Mouse (Mus musculus): ENCODE measurements at regions not wholly inside any gene's neighbourhood (a gene's known extent, or its start where the extent isn't known, plus 50 kb on each side); places are given as distances from the start of the nearest gene placed in this dataset.
A peak's percentile ranks its signal among the peaks of the same experiment; 100 is the strongest.

DNA sequence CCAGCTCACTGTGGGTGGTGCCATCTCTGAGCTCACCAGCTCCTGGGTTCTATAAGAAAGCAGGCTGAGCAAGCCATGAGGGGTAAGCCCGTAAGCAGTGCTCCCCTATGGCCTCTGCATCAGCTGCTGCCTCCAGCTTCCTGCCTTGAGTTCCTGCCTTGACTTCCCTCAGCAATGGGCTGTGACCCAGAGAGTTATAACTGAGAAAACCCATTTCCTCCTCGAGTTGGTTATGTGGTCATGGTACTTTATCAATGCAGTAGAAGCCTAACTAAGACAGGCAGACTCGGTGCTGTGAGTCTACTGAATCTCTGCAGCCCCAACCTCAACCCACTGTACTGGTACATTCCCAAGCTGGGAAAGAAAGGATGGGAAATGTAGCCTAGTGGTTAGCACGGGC is 162.2 kb upstream of the Ubl3 start:
- Histone ChIP-seq H3K36me3 (ENCODE audit: insufficient read depth, low read length) (no peaks in the 10 kb centered on the region), H3K4me2 (ENCODE audit: low read length) (no peak overlapping the region), H3K4me1 (replicated peaks; ENCODE audit: insufficient read depth, low read length) (no peaks in the 10 kb centered on the region), H3K27ac (no peak overlapping the region), H3K27me3 (ENCODE audit: insufficient read depth, low read length) (no peaks in the 10 kb centered on the region), H3K4me3 (replicated peaks; ENCODE audit: low read depth, low read length) (no peak overlapping the region), H3K9me3 (replicated peaks; ENCODE audit: low read length) (no peaks in the 10 kb centered on the region), H3K9ac (ENCODE audit: low read depth, low read length) (no peak overlapping the region)
- DNase-seq (ENCODE audit: low spot score) (no peak), ATAC-seq (replicated peaks; ENCODE audit: low FRiP score, low read depth) (no peak)
- WGBS = 80% methylated on average over 4 of the region's 4 CpGs
- TF ChIP-seq CTCF (IDR thresholded peaks at IDR 0.05; ENCODE audit: low read depth) = no peak

DNA sequence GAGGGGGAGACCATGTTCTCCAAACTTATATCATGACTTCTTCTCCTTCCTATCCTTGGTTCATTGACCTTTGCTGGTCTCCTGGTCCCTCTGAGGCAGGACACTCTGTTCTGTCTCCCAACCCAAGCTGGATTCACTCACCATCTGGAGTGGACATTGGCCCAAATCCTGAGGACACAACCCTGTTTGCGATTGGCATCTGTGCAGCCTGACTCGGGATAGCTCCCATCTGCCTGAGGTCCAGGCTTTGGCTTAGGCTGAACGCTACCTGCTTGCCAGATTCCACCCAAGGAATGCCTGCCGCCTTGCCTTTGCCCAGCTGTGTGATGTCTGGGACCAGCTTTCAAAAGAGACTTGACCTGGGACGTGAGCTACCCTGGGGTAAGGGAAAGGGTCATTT is 161.2 kb upstream of the Ubl3 start:
- no peaks in the 10 kb centered on the region for H3K27me3 ChIP-seq (ENCODE audit: insufficient read depth, low read length)
- H3K36me3 ChIP-seq (ENCODE audit: insufficient read depth, low read length) = no peaks in the 10 kb centered on the region

GRCm38 (mm10) chr5:148713039-148713438 is 160.4 kb upstream of the Ubl3 start:
- H3K4me2 ChIP-seq (ENCODE audit: low read length) = no peak overlapping the region
- no peak for DNase-seq (ENCODE audit: low spot score)
- H3K4me1 ChIP-seq (replicated peaks; ENCODE audit: insufficient read depth, low read length) = 0 out of 2 replicates have a peak, but pooled peaks cover 6% of the 10 kb centered on the region
- no peak overlapping the region for H3K27ac ChIP-seq
- H3K9me3 ChIP-seq (replicated peaks; ENCODE audit: low read length) = no peaks in the 10 kb centered on the region
- TF ChIP-seq CTCF (IDR thresholded peaks at IDR 0.05; ENCODE audit: low read depth) = no peak
- no peak overlapping the region for H3K4me3 ChIP-seq (replicated peaks; ENCODE audit: low read depth, low read length)
- H3K27me3 ChIP-seq (ENCODE audit: insufficient read depth, low read length) = no peaks in the 10 kb centered on the region
- ATAC-seq (replicated peaks; ENCODE audit: low FRiP score, low read depth) = no peak
- H3K9ac ChIP-seq (ENCODE audit: low read depth, low read length) = no peak overlapping the region
- H3K36me3 ChIP-seq (ENCODE audit: insufficient read depth, low read length) = no peaks in the 10 kb centered on the region

More for the DNA sequence above, 161.2 kb upstream of the Ubl3 start:
- H3K9ac ChIP-seq (ENCODE audit: low read depth, low read length) = no peak overlapping the region
- WGBS = 81% methylated on average over 5 of the region's 5 CpGs
- TF ChIP-seq CTCF (IDR thresholded peaks at IDR 0.05; ENCODE audit: low read depth) = no peak
- H3K4me2 ChIP-seq (ENCODE audit: low read length) = no peak overlapping the region
- H3K9me3 ChIP-seq (replicated peaks; ENCODE audit: low read length) = no peaks in the 10 kb centered on the region
- no peaks in the 10 kb centered on the region for H3K4me1 ChIP-seq (replicated peaks; ENCODE audit: insufficient read depth, low read length)
- no peak overlapping the region for H3K27ac ChIP-seq
- H3K4me3 ChIP-seq (replicated peaks; ENCODE audit: low read depth, low read length) = no peak overlapping the region
- DNase-seq (ENCODE audit: low spot score) (no peak), ATAC-seq (replicated peaks; ENCODE audit: low FRiP score, low read depth) (no peak)

GRCm38 (mm10) chr5:148711570-148711969 is 159.0 kb upstream of the Ubl3 start:
- Histone ChIP-seq H3K4me2 (ENCODE audit: low read length) (no peak overlapping the region), H3K27ac (no peak overlapping the region), H3K4me3 (replicated peaks; ENCODE audit: low read depth, low read length) (no peak overlapping the region), H3K9me3 (replicated peaks; ENCODE audit: low read length) (no peaks in the 10 kb centered on the region), H3K36me3 (ENCODE audit: insufficient read depth, low read length) (no peaks in the 10 kb centered on the region), H3K4me1 (replicated peaks; ENCODE audit: insufficient read depth, low read length) (0 out of 2 replicates have a peak, but pooled peaks cover 6% of the 10 kb centered on the region), H3K9ac (ENCODE audit: low read depth, low read length) (no peak overlapping the region), H3K27me3 (ENCODE audit: insufficient read depth, low read length) (no peaks in the 10 kb centered on the region)
- DNase-seq (ENCODE audit: low spot score) (no peak), ATAC-seq (replicated peaks; ENCODE audit: low FRiP score, low read depth) (no peak)
- WGBS = 79% methylated on average over 5 of the region's 5 CpGs
- TF ChIP-seq CTCF (IDR thresholded peaks at IDR 0.05; ENCODE audit: low read depth) = 0 out of 2 replicates have a peak, but pooled peaks have one; percentile 24

- Histone ChIP-seq H3K4me2 (ENCODE audit: low read length) (no peak overlapping the region), H3K9ac (ENCODE audit: low read depth, low read length) (no peak overlapping the region), H3K27ac (no peak overlapping the region), H3K27me3 (ENCODE audit: insufficient read depth, low read length) (no peaks in the 10 kb centered on the region), H3K4me3 (replicated peaks; ENCODE audit: low read depth, low read length) (no peak overlapping the region), H3K4me1 (replicated peaks; ENCODE audit: insufficient read depth, low read length) (0 out of 2 replicates have a peak, but pooled peaks cover 6% of the 10 kb centered on the region), H3K9me3 (replicated peaks; ENCODE audit: low read length) (no peaks in the 10 kb centered on the region), H3K36me3 (ENCODE audit: insufficient read depth, low read length) (no peaks in the 10 kb centered on the region)
- WGBS = 43% methylated on average over 10 of the region's 10 CpGs
- no peak for ATAC-seq (replicated peaks; ENCODE audit: low FRiP score, low read depth)
- TF ChIP-seq CTCF (IDR thresholded peaks at IDR 0.05; ENCODE audit: low read depth) = no peak
- no peak for DNase-seq (ENCODE audit: low spot score)
Observed at GRCm38 (mm10) chr5:148709111-148709771, 156.7 kb upstream of the Ubl3 start.

DNA sequence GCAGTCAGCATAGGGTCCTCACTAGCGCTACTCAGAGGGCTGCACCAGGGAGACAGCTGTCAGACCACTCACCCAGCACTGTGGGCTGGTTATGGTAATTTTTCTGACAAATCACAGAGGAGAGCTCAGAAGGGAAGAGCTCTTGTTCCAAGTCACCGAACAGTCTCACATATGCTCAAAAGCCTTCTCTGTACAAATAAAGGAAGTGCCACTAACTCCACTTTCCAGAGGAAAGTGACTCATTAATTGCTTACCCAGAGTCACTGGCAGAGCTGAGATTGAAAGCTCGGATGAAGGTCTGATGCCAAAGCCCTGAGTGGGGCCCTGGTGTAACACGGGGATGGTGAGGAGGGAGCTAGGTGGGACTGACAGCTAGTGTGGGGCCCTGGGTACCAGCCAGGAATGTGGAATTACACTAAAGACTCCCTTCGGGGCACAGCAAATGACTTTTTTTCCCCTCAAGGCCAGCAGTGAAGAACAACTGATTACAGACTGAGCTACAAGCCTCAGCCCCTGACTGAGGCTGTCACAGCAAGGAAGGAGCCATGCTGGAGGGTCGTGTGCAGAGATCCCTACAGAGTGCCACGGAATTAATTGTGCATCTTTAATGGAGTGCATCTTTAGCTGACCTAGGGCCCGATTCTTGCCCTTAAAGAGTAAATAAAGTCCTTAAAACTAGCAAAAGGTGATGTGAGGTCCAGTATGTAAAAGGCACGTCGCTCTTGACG is 155.6 kb upstream of the Ubl3 start:
- DNase-seq (ENCODE audit: low spot score) (no peak), ATAC-seq (replicated peaks; ENCODE audit: low FRiP score, low read depth) (no peak; the same call in 1 of the 2 replicates)
- H3K27ac ChIP-seq = no peak overlapping the region; the same call in 1 of the 2 replicates
- no peak overlapping the region for H3K4me3 ChIP-seq (replicated peaks; ENCODE audit: low read depth, low read length)
- no peak for TF ChIP-seq CTCF (IDR thresholded peaks at IDR 0.05; ENCODE audit: low read depth)
- no peak overlapping the region for H3K4me2 ChIP-seq (ENCODE audit: low read length)
- 25% methylated on average over 11 of the region's 11 CpGs for WGBS
- no peaks in the 10 kb centered on the region for H3K27me3 ChIP-seq (ENCODE audit: insufficient read depth, low read length)
- H3K9me3 ChIP-seq (replicated peaks; ENCODE audit: low read length) = no peaks in the 10 kb centered on the region
- no peak overlapping the region for H3K9ac ChIP-seq (ENCODE audit: low read depth, low read length)
- 0 out of 2 replicates have a peak, but pooled peaks cover 6% of the 10 kb centered on the region for H3K4me1 ChIP-seq (replicated peaks; ENCODE audit: insufficient read depth, low read length)
- no peaks in the 10 kb centered on the region for H3K36me3 ChIP-seq (ENCODE audit: insufficient read depth, low read length)
